Mouse (Mus musculus): ENCODE measurements around the gene Spns3.

Gene Spns3

DNA sequence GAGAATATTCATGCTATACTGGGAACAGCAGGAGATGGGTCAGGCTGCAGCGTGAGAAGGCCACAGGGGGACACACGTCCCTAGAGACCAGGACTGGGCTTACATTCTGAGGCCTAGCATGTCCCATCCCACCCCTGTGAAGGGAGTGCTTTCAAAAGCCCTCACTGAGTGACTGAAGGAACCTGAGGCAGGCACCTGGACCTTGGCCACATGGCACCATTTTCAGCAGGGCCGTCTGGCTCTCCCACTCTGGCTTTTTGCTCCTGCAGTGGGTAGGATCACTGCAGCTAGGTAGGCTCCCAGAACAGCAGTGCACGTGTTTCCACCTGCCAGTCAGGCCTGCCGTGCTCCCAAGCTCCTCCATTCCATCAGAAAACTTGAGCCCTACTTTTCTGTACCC is 81.8 kb downstream of the Spns3 start:
- in situ Hi-C loops (cut with MboI; ENCODE audit: unreplicated experiment in 2 of 2) = no loop called here

DNA sequence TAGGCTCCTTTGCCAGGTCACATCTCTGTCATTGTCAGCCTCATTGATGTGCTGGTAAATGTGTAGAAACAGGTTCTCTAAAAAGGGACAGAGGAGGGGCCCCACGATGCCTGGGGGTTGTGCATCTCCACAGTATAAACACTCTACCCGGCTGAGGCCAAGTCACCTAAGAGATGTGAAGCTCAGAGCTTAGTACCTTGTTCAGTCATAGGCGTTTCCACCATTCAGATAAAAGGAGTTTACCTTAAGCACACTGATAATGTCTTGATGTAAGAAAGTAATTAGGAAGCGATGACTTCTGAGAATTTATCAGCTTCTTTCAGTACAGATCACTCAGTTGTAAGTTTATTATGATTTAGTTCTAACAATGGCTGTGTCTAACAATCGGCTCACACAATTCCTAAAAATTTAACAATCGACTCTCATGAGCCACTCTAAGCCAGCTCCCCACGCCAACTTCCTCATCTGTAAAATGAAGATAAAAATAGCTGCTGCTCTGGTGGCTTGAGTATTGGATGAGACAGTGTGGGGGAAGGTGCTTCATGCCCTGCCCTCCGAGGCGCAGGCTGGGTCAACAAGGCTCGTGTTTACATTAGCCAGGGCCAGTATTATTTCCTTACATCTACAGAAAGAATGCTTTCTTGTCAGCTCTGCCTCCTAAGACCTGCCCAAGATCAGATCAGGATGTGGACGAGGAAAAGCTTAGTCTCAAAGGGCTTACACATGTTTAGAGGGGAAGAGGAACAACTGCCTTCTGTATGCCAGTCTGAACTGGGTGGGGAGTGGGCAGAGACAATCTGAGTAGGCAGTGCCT is 83.4 kb downstream of the Spns3 start:
- in situ Hi-C loops (cut with MboI; ENCODE audit: unreplicated experiment in 2 of 2) = no loop called here

DNA sequence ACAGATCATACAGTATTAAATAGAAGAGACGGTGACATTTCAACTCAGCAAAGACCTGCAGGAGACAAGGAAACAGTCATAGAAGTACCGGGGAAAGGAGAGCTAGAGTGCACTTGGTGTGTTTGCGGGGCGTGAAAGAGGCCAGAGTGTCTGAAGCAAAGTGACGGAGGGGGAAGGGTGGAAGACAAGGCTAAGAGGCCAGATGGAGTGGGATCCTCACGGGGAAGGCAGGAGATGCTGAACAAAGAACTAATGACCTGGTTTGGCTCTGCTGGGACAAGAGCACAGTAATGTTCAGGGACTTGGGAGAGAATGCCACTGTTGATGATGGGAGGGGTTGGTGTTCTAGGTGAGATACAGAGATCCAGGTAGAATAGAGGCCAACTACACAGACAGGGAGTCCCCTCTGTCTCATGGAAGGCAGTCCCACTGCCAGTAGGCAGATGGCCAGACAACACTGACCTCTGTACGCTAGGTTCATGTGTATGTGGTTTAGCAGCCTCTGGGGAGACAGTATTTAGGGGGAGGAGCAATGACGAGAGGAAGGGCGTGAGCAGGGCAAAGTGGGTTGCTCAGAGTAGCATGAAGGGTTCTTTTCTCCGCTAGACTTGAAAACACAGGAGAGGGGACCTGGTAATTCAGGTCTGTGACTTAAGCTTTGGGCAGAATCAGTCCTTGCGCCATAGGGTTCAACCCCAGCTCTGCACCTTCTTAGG is 84.2 kb downstream of the Spns3 start:
- in situ Hi-C loops (cut with MboI; ENCODE audit: unreplicated experiment in 2 of 2) = no loop called here

DNA sequence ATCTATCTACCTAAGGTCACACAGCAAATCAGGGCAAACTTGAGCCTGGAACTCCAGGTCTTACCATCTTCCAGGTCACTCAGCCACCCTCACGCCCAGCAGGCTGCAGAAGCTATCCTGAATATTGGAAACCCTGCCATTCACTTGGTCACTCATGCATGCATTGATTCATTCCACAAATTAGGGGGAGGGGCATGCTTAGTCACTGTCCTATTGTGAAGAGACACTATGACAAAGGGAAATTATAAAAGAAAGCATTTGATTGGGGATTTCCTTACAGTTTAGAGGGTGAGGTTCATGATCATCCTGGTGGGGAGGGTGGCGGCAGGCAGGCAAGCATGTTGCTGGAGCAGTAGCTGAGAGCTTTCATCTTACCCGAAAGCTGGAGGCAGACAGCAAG is 85.5 kb downstream of the Spns3 start:
- in situ Hi-C loops (cut with MboI; ENCODE audit: unreplicated experiment in 2 of 2) = no loop called here

DNA sequence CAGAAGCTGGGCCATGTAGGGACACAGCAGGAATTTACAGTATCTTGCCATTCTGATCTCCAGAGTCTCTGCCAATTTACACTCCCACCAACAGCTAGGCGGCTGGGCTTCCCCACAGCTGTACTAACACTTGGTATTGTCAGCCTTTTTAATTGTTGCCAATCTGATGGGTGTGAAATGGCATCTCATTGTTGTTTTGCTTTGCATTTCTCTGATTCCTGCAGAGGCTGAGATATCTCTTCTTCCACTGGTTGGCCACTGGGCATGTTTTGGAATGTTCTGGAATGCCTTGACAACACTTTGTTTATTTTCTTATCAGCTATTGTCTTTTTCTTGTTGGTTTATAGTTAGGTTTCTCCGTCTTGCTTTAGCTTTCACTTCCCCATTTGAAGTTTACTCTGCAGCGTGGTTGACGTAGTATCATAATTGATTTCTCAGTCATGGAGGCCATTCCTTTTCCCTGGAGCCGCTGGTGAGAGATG is 88.8 kb downstream of the Spns3 start:
- in situ Hi-C loops (cut with MboI; ENCODE audit: unreplicated experiment in 2 of 2) = no loop called here

DNA sequence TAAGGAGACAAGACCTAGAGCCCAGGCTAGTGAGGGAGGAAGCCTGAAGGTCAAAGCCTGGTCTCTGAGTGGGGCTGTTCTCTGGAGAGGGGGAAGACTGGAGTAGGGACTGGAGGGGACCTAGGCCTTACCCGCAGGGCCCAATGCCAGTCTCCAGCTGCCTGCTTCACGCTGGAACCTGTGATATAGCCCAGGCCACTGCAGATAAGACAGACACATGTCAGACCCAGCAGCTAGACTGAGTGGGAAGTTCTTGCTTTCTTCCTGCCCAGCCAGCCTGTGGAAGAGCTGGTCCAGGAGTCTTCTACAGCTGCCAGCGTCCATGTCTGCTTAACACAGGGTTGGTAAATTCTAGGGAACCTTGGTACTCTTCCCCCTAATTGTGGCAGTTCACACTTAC is 91.8 kb downstream of the Spns3 start:
- in situ Hi-C loops (cut with MboI; ENCODE audit: unreplicated experiment in 2 of 2) = no loop called here

DNA sequence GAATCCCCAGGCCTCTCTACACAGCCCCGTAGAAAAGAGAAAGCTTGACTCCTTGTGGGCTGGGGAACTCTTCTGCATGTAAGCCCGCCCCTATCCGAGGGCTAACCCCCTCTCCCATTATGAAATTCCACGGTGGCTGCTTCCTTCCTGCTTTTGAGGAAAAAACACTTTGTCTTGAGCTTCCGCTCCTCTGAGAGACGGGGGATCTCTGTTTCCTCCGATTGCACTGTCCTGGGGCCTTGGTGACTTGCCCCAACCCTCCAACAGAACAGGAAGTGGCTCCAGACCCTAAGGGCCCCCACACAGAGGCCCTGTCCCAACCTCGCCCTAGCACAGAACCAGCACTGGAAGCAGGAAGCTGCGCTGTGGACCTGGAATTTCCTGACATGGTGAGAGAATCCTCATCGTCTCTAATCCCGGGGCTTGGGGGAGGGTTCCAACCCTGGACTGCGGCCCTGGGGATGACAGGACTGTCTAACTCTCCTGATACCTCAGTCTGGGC is 92.3 kb downstream of the Spns3 start:
- in situ Hi-C loops (cut with MboI; ENCODE audit: unreplicated experiment in 2 of 2) = no loop called here

DNA sequence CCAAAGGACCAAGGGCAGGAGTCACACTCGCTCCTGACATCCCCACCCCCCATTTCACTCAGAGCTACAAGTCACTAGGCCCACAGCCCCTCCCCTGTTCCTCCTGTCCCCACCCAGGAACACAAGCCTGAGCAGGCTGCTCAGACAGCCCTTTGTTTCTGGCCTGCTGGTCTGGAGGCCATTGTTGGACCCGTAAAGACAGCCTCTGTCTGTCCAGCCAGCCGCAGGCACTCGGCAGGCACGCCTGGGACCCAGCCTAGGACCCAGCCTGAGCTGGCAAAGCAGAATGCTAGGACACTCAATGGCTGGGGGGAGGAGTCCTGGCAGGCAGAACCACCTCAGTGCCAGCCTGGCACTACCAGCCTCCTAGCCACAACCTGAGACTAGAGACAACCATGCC is 94.6 kb downstream of the Spns3 start:
- in situ Hi-C loops (cut with MboI; ENCODE audit: unreplicated experiment in 2 of 2) = no loop called here

DNA sequence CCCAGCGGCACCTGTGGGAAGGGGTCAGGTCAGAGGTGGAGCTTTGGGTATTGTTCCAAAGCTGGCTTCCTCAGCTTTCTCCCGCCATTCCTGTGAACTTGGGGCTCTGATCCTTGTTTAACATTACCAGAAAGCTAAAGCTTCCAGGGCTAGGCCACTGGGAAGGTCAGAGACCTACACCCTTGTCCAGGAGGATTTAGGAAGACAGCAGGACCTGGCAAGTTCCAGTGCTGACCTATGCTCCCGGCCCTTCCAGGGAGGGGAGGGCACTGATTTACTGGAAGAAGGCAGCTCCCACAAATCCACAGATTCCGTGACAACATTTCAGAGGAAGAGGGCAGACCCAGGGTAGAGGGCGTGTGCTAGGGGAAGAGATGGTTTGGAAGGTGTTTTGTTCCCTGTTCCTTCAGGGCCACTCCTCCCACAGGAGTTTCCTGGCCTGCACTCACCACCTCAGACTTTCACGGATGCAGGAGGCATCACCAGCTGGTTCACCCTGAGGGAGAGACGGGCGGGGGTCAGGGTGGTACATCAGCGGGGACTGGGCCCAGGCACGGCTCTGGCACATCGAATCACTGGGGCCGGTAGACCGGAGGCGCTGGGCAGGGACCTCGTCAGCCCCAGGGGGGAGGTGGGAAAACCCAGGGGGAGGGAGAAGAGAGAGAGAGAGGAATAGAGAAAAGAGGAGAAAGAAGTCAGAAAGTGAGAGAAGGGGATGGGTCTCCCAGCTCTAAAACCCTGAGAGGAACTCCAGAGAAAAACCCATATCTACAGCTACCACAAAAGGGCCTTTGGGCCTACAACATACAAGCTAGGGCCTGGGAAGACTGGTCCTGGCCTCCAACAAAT is 97.0 kb downstream of the Spns3 start:
- in situ Hi-C loops (cut with MboI; ENCODE audit: unreplicated experiment in 2 of 2) = no loop called here

DNA sequence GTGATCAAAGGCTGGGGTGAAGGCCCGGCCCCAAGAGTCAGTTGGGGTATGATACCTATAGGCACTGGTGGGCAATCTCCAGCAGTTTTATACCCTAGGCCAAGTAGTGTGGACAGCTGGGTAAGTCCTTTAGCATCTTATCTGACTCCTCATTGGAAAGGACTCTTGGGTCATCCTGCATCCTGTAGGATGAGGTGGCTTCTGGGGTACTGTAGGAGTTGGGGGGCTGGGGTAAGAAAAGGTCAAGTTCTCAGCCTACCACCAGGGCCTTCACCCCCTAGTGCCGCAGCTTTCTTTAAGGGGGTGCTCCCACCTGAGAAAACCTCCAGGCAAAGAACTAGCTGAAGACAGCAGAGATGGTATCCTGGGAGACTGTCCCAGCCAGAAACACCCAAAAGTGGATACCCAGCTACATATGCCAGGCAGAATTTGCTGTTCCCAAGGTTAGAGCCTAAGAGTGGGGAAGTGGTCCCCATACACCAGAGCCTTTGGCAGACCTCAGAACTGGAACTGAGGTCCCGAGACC is 98.1 kb downstream of the Spns3 start:
- in situ Hi-C loops (cut with MboI; ENCODE audit: unreplicated experiment in 2 of 2) = no loop called here

DNA sequence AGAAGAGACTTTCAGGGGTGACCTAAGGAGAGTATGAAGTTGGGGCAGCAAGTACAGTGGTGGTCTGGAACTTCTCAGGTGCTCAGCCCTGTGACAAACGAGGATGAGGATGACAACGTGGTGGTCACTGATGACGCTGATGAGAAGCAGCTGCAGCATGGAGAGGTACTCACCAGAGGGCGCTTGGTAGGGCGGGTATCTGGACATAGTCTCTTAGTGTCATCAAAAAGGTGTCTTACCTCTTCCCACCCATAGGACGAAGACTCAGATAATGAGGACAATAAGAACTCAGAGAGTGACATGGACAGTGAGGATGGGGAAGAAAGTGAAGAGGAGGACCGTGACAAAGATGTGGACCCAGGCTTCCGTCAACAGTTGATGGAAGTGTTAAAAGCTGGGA is 102.8 kb downstream of the Spns3 start:
- in situ Hi-C loops (cut with MboI; ENCODE audit: unreplicated experiment in 2 of 2) = loop anchor here (25.0 kb wide), 2 partner anchors 290 to 590 kb away; partner anchors contain the start of gene Ncbp3 (in 1 of the 2)

DNA sequence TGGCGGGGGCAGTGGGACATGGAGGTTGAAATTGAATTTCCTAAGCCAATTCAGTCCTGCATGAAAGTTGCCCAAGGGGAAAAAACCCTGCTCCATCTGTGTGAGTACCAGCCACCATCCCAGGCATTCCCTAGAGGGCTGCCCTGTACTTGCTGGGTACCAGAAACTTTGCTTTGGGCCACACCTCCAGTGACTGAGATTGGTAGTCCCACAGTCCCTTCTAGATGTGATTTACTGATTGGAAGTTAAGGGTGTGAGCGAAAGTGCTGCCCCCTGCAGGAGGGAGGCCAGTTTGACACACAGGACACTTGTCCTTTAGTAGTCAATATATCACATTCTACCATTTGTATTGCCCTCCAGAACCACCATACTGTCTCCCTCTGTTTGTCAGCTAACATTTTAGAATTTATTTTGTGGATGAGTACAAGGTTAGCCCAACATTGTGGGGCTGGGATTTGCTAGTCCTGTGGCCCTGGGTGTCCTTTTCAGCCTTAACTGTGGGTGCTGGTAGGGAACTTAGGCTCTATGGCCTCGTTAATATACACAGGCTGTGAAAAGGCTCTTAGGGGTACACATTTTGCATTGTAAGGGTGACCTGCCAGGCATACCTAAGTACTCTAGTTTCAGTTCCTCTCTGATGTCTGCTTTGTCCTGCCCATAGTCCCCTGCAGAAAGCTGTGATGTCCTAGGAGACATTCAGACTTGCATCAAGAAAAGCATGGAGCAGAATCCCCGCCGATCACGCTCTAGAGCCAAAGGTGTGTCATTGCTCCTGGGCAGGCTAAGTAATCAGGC is 103.8 kb downstream of the Spns3 start:
- in situ Hi-C loops (cut with MboI; ENCODE audit: unreplicated experiment in 2 of 2) = loop anchor here (25.0 kb wide), 2 partner anchors 291 to 591 kb away; partner anchors contain the start of gene Ncbp3 (in 1 of the 2)

Measured in v-Abl transformed pro-B cells (cell line).